Mouse (Mus musculus) macrophage (primary cell): ENCODE measurements at regions not wholly inside any gene's neighbourhood (a gene's known extent, or its start where the extent isn't known, plus 50 kb on each side); places are given as distances from the start of the nearest gene placed in this dataset.

Experiments
- H3K27ac ChIP-seq: fragments of 350-480 bp; formaldehyde crosslinking; 2 replicates; pipeline ENCODE4 v1.9.0; 2021
- H3K36me3 ChIP-seq: fragments of 350-480 bp; formaldehyde crosslinking; 2 replicates; pipeline ENCODE4 v1.9.0; 2021; ENCODE audit errors: inconsistent target
- H3K4me3 ChIP-seq: fragments of 350-480 bp; formaldehyde crosslinking; 2 replicates; pipeline ENCODE4 v1.9.0; 2021; ENCODE audit errors: inconsistent target
- H3K79me2 ChIP-seq: fragments of 350-480 bp; formaldehyde crosslinking; 2 replicates; pipeline ENCODE4 v1.9.0; 2021; ENCODE audit errors: inconsistent target
- WGBS: methylation state at CpG from one replicate; pipeline ENCODE4 v1.1.7; 2026; ENCODE audit warnings: inconsistent platforms; ENCODE audit not compliant: missing documents; 5-methylcytosine and 5-hydroxymethylcytosine counted together

DNA sequence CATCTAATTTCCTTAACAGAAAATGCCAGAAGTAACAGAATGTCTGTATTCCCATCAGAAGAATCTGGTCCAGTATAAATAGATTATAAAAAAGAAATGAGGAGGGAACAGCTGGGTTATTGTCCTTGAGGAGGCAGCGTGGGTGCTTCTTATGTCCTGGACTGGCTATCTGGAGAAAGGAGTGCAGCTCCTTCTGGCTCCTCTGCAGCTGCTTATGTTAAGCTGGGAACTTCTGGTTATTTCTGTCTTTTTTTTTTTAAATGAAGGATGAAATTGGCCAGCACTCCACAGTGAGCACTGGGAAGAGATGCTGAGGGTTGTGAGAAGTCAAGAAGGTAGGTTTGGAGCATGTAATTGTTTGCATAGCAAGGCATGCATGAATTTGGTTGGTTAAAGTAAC is 441.5 kb downstream of the Ebf1 start:
- Histone ChIP-seq H3K4me3 (no peak overlapping the region), H3K36me3 (no peaks in the 10 kb centered on the region), H3K79me2 (no peaks in the 10 kb centered on the region), H3K27ac (no peak overlapping the region)
- 69% methylated on average over 1 of the region's 1 CpGs for WGBS

DNA sequence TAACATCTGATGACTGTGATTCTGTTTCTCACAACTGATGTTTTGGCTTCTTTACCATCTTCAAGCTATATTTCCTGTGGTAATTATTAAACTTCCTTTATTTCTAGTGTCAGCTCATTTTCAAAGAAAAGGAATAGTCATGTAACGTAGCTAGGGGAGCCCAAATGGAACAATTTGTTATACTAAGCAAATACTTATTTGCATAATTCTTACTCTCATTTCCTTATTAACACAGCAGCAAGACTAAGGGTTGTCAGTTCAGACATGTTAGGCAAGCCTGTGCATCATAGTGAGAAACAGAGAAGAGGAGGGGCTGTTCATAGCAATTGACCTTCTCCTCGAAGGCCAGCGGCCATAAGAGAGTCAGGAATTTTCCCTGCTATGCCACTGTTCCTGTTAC is 449.5 kb downstream of the Ebf1 start:
- no peak overlapping the region for H3K27ac ChIP-seq

DNA sequence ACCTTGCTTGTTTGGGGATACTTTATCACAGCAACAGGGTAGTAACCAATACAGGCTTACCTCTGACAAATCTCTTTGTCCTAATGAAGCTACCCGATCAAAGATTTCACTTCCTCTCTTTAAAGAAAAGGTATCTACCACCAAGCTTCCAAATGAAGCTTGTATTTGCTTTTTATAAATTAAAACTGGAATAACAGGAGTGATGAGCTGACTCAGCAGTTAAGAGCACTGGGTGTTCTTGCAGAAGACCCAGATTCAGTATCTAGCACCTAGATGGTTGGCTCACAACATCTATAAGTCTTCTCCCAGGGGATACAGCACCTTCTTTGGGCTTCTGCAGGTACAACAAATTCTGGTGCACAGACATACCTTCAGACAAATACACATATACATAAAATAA is 453.2 kb downstream of the Ebf1 start:
- Histone ChIP-seq H3K79me2 (no peaks in the 10 kb centered on the region), H3K4me3 (no peak overlapping the region), H3K27ac (no peak overlapping the region), H3K36me3 (no peaks in the 10 kb centered on the region)
- 61% methylated on average over 1 of the region's 1 CpGs for WGBS

More for the DNA sequence above, 449.5 kb downstream of the Ebf1 start:
- Histone ChIP-seq H3K36me3 (no peaks in the 10 kb centered on the region), H3K79me2 (no peaks in the 10 kb centered on the region), H3K4me3 (no peak overlapping the region)
- WGBS: 74% methylated on average over 3 of the region's 3 CpGs

- no peaks in the 10 kb centered on the region for H3K79me2 ChIP-seq
- no peak overlapping the region for H3K27ac ChIP-seq
- no peaks in the 10 kb centered on the region for H3K36me3 ChIP-seq
- WGBS: 85% methylated on average over 2 of the region's 2 CpGs
- no peak overlapping the region for H3K4me3 ChIP-seq
Observed at GRCm38 (mm10) chr11:45071195-45071594, 454.1 kb downstream of the Ebf1 start.

GRCm38 (mm10) chr11:45084506-45085037 is 467.5 kb downstream of the Ebf1 start:
- H3K79me2 ChIP-seq: no peaks in the 10 kb centered on the region
- 83% methylated on average over 4 of the region's 4 CpGs for WGBS
- no peak overlapping the region for H3K4me3 ChIP-seq
- H3K27ac ChIP-seq: no peak overlapping the region
- H3K36me3 ChIP-seq: no peaks in the 10 kb centered on the region

DNA sequence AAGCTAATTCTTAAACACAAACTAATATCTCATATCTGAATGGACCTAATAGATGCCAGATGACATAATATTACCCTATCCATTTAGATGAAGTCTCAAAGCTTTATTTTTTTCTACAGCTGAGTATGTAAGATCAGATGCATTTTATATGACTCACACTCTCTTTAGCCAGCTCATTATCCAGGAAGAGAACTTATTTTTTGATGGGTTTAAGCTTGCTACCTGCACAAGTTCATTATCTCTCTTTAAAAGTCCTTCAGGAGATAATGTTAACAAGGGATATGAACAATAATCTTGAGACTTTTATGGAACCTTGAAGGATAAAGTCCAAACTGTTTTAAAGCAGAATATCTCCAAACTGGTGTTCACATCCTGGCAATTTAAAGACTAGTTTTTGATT is 468.0 kb downstream of the Ebf1 start:
- no peaks in the 10 kb centered on the region for H3K36me3 ChIP-seq
- H3K79me2 ChIP-seq: no peaks in the 10 kb centered on the region
- H3K27ac ChIP-seq: no peak overlapping the region
- H3K4me3 ChIP-seq: no peak overlapping the region

DNA sequence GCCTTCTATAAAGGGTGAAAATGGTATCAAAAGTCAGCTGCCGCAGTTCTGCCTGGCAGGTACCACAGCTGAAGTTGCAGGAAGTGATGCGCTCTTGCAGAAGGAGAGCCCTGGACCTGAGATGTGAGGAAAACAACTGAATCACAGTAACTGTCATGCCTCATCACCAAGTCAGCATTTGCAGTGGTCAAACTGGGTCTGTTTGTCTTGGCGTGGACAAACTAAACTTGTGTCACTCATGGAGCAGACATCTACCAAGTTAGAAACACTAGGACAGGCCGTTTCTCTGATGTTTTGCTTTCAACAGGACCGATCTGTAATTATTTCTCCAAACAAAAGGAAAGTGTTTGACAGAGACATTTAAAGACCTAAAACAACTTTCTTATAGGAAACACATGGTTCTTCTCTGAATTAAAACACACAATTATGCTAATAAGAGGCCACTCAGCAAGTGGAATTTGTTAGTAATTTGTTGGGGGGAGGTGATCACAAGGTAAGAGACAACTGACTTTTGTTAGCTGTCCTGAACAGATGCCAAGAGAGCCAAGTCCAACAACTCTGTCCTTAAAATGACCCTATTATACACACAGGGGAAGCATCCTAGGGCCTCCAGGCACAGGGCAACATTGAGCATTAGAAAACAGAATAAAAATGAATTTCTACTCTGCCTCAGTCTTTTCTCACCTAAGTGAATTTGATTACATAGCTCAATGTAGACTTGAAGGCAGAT is 470.2 kb downstream of the Ebf1 start:
- Histone ChIP-seq H3K4me3 (no peak overlapping the region), H3K36me3 (no peaks in the 10 kb centered on the region), H3K27ac (no peak overlapping the region), H3K79me2 (no peaks in the 10 kb centered on the region)
- WGBS: 79% methylated on average over 5 of the region's 5 CpGs

DNA sequence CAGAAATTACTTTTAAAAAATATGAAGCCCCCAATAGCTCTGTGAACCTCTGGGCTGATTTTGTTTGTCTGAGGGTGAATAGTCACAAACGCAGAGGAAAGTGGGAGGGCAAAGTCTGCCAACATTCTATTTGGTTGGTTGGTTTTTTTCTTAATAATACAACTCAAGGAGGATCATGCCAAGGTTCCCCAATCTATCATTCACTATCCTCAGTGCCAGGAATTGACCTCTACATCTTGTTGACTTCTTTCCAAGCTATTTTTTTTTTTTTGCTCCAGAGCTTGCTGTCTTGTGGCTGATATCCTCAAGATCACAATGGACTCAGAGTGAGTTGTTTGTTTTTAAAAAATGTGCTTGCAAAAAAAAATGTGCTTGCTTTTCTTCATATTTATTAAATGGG is 471.2 kb downstream of the Ebf1 start:
- H3K79me2 ChIP-seq: no peaks in the 10 kb centered on the region
- H3K27ac ChIP-seq: no peak overlapping the region
- WGBS: 100% methylated on average over 1 of the region's 1 CpGs
- H3K36me3 ChIP-seq: no peaks in the 10 kb centered on the region
- H3K4me3 ChIP-seq: no peak overlapping the region

- 46% methylated on average over 3 of the region's 3 CpGs for WGBS
- no peak overlapping the region for H3K4me3 ChIP-seq
- no peak overlapping the region for H3K27ac ChIP-seq
- no peaks in the 10 kb centered on the region for H3K79me2 ChIP-seq
- H3K36me3 ChIP-seq: no peaks in the 10 kb centered on the region
Observed at GRCm38 (mm10) chr11:45089561-45089960, 472.4 kb downstream of the Ebf1 start.

GRCm38 (mm10) chr11:45103498-45104336 is 486.6 kb downstream of the Ebf1 start:
- Histone ChIP-seq H3K36me3 (no peaks in the 10 kb centered on the region), H3K4me3 (no peak overlapping the region), H3K27ac (no peak overlapping the region), H3K79me2 (no peaks in the 10 kb centered on the region)
- WGBS: 90% methylated on average over 12 of the region's 12 CpGs

DNA sequence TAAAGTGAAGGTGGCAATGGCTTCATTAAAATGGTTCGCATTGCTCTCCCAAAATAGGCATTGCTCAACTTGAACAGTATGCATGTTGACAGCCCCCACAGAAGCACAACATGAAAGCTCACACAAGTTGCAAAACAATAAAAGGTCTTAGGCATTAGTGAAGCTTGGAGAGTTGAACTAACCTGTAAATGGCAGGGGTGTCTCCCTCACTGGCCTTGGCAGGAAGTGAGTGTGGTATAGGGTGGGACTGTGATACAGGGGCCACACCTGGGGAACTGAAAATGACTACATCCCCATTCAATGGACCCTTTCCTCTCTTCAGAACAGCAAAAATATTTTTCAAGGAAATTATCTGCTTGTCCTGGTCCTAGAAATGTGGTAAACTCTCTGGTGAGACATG is 499.6 kb downstream of the Ebf1 start:
- WGBS: 83% methylated on average over 1 of the region's 1 CpGs

GRCm38 (mm10) chr11:45123276-45123675 is 506.2 kb downstream of the Ebf1 start:
- Histone ChIP-seq H3K79me2 (no peaks in the 10 kb centered on the region), H3K4me3 (no peak overlapping the region), H3K36me3 (no peaks in the 10 kb centered on the region), H3K27ac (no peak overlapping the region)
- WGBS: 84% methylated on average over 2 of the region's 2 CpGs

More for the DNA sequence above, 499.6 kb downstream of the Ebf1 start:
- no peak overlapping the region for H3K4me3 ChIP-seq
- no peaks in the 10 kb centered on the region for H3K36me3 ChIP-seq
- no peaks in the 10 kb centered on the region for H3K79me2 ChIP-seq
- H3K27ac ChIP-seq: no peak overlapping the region

GRCm38 (mm10) chr11:45136781-45137180 is 519.7 kb downstream of the Ebf1 start:
- H3K4me3 ChIP-seq: no peak overlapping the region
- no peak overlapping the region for H3K27ac ChIP-seq
- 82% methylated on average over 2 of the region's 2 CpGs for WGBS
- no peaks in the 10 kb centered on the region for H3K79me2 ChIP-seq
- H3K36me3 ChIP-seq: no peaks in the 10 kb centered on the region

- WGBS: 81% methylated on average over 4 of the region's 4 CpGs
- Histone ChIP-seq H3K79me2 (no peaks in the 10 kb centered on the region), H3K36me3 (no peaks in the 10 kb centered on the region), H3K27ac (no peak overlapping the region), H3K4me3 (no peak overlapping the region)
Observed at GRCm38 (mm10) chr11:45138351-45138975, 521.3 kb downstream of the Ebf1 start.

GRCm38 (mm10) chr11:45140490-45140889 is 523.4 kb downstream of the Ebf1 start:
- Histone ChIP-seq H3K36me3 (no peaks in the 10 kb centered on the region), H3K4me3 (no peak overlapping the region), H3K27ac (no peak overlapping the region), H3K79me2 (no peaks in the 10 kb centered on the region)
- 69% methylated on average over 1 of the region's 1 CpGs for WGBS
